Comparison of ENCODE assay signal across 20 mouse cellular contexts in the genomic region with DNA sequence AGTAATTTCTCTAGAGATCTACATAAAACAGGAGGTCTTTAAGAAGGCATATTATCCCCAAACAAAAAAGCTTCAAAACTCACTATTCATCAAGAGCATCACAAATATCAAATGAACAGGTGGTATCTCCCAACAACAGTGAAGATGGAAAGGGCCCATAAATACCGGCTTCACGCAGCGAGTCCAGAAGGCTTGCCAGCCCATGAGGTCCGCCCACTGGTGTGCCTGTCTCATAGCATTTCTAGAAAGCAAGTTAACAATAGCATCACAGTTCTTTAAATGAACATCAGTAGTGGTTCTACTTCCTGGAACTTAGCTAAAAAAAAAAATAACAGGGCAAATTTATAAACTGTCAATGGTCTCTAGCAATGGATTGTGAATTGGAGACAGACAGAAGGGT. TPM values are rescaled to one million over a fixed set of nuclear protein-coding genes. Genes with fewer than 3 reads are reported as not detected.
A peak's percentile ranks its signal among the peaks of the same experiment; 100 is the strongest.
DNase-seq lines count a peak whose midpoint lies in the region; ATAC-seq lines count a peak whose summit lies in the region.
"Had no signal": no experiment of that assay in that cellular context is flagged by ENCODE, and none has a peak within 500 bp of the region (broad histone marks: within the 10 kb centered on the region; RNA-seq: fewer than 3 reads in every experiment).

No protein-coding gene starts in this region.

- 0 out of 2 replicates have a peak, but pooled peaks cover 3% of the 10 kb centered on the region for H3K9me3 ChIP-seq in hindbrain, embryonic 10.5 days
- H3K9me3 ChIP-seq in hindbrain, embryonic 16.5 days (ENCODE audit: control insufficient read depth, low read length) = no peaks in the 10 kb centered on the region
- H3K9me3 ChIP-seq: embryonic facial prominence, embryonic 15.5 days; heart, embryonic 10.5 days; limb, embryonic 15.5 days; liver, embryonic 15.5 days; midbrain, embryonic 13.5 days; neural tube, embryonic 12.5 days had no signal

- DNase-seq in heart, adult 11 months = peak; percentile 60
- DNase-seq in heart, adult 9 months (ENCODE audit: low spot score in 2 of 2) = no peak
- peak; percentile 71 for DNase-seq in brain, adult 2 months (ENCODE audit: low read depth, low spot score)
- DNase-seq in frontal cortex, postnatal 14 days (ENCODE audit: low spot score in 2 of 2) = peak; percentile 13 to 15
- DNase-seq in left cerebral cortex, postnatal 25 days (ENCODE audit: low spot score in 2 of 2) = peak; percentile 51 to 81
- DNase-seq in hindbrain, embryonic 10.5 days (ENCODE audit: low spot score) = no peak
- DNase-seq in adrenal gland, adult 8-10 months = no peak
- DNase-seq: B cell, adult 2 months; gastrocnemius, postnatal 36 days; kidney, adult 2 months; kidney, postnatal 10 days; thymus, postnatal 25 days had no signal

- H3K36me3 ChIP-seq in hindbrain, embryonic 10.5 days = no peaks in the 10 kb centered on the region
- no peaks in the 10 kb centered on the region for H3K36me3 ChIP-seq in hindbrain, embryonic 16.5 days (ENCODE audit: control insufficient read depth, insufficient read depth, low read length)
- H3K36me3 ChIP-seq: embryonic facial prominence, embryonic 15.5 days; heart, embryonic 10.5 days; limb, embryonic 15.5 days; liver, embryonic 15.5 days; midbrain, embryonic 13.5 days; neural tube, embryonic 12.5 days had no signal

- WGBS in hindbrain, embryonic 10.5 days = 95% methylated on average over 4 of the region's 4 CpGs
- WGBS in hindbrain, embryonic 16.5 days = 82% methylated on average over 4 of the region's 4 CpGs

- no peak for ATAC-seq in hindbrain, embryonic 16.5 days
- ATAC-seq: lung, postnatal 0 days; midbrain, embryonic 13.5 days had no signal

- H3K9ac ChIP-seq in hindbrain, embryonic 16.5 days (ENCODE audit: low read depth, low read length) = no peak overlapping the region
- H3K9ac ChIP-seq: embryonic facial prominence, embryonic 15.5 days; limb, embryonic 15.5 days; liver, embryonic 15.5 days; midbrain, embryonic 13.5 days; neural tube, embryonic 12.5 days had no signal

- H3K4me2 ChIP-seq in hindbrain, embryonic 16.5 days (ENCODE audit: low read length) = no peak overlapping the region
- H3K4me2 ChIP-seq: embryonic facial prominence, embryonic 15.5 days; limb, embryonic 15.5 days; liver, embryonic 15.5 days; midbrain, embryonic 13.5 days; neural tube, embryonic 12.5 days had no signal

- no peak overlapping the region for H3K4me3 ChIP-seq in hindbrain, embryonic 10.5 days
- H3K4me3 ChIP-seq in hindbrain, embryonic 16.5 days (ENCODE audit: low read length) = no peak overlapping the region
- H3K4me3 ChIP-seq: embryonic facial prominence, embryonic 15.5 days; heart, embryonic 10.5 days; limb, embryonic 15.5 days; liver, embryonic 15.5 days; midbrain, embryonic 13.5 days; neural tube, embryonic 12.5 days had no signal

- H3K4me1 ChIP-seq in hindbrain, embryonic 10.5 days (replicated peaks) = no peaks in the 10 kb centered on the region
- H3K4me1 ChIP-seq in hindbrain, embryonic 16.5 days (ENCODE audit: control insufficient read depth, insufficient read depth, low read depth, low read length) = no peaks in the 10 kb centered on the region
- H3K4me1 ChIP-seq: embryonic facial prominence, embryonic 15.5 days; limb, embryonic 15.5 days; midbrain, embryonic 13.5 days; neural tube, embryonic 12.5 days had no signal

- no peak overlapping the region for H3K27ac ChIP-seq in hindbrain, embryonic 10.5 days
- no peak overlapping the region for H3K27ac ChIP-seq in hindbrain, embryonic 16.5 days (ENCODE audit: low read depth, low read length)
- H3K27ac ChIP-seq: embryonic facial prominence, embryonic 15.5 days; limb, embryonic 15.5 days; liver, embryonic 15.5 days; midbrain, embryonic 13.5 days; neural tube, embryonic 12.5 days had no signal

- no peaks in the 10 kb centered on the region for H3K27me3 ChIP-seq in hindbrain, embryonic 10.5 days (ENCODE audit: insufficient read depth, poor library complexity, severe bottlenecking)
- H3K27me3 ChIP-seq in hindbrain, embryonic 16.5 days (replicated peaks; ENCODE audit: control insufficient read depth, insufficient read depth, low read length) = no peaks in the 10 kb centered on the region
- H3K27me3 ChIP-seq: embryonic facial prominence, embryonic 15.5 days; limb, embryonic 15.5 days; liver, embryonic 15.5 days; midbrain, embryonic 13.5 days; neural tube, embryonic 12.5 days had no signal

- intact Hi-C loops in left cerebral cortex, postnatal 25 days (cut with DNase I) = no loop called here

RNA-seq across cellular contexts. Expression of gene Bfsp1, which starts 19.0 kb away (rescaled TPM):
- under 1 TPM; 0.69 to 0.87 TPM for total RNA-seq in left cerebral cortex, postnatal 25 days (2021)
- polyA plus RNA-seq in hindbrain, embryonic 10.5 days (2016; fragmentation: Nextera tagmentation; extraction: Ambion mirVana) = 0.45 and 1.0 TPM in 2 replicates
- 1 to 10 TPM in 3 of 4 experiments, under 1 TPM in 1; 0.49 to 1.4 (median 1.1) TPM for total RNA-seq in adrenal gland, adult 8-10 months (2022)
- polyA plus RNA-seq in hindbrain, embryonic 16.5 days (2015; fragmentation: Nextera tagmentation; extraction: Ambion mirVana) = 0.85 and 2.0 TPM in 2 replicates

RNA-seq across cellular contexts. Expression of gene Dstn, which starts 33.1 kb away (rescaled TPM):
- total RNA-seq in left cerebral cortex, postnatal 25 days (2021) = 100 to 1,000 TPM; 171 to 186 TPM
- polyA plus RNA-seq in hindbrain, embryonic 10.5 days (2016; fragmentation: Nextera tagmentation; extraction: Ambion mirVana) = 327 and 368 TPM in 2 replicates
- total RNA-seq in adrenal gland, adult 8-10 months (2022) = 100 to 1,000 TPM; 210 to 277 (median 238) TPM
- polyA plus RNA-seq in hindbrain, embryonic 16.5 days (2015; fragmentation: Nextera tagmentation; extraction: Ambion mirVana) = 431 and 440 TPM in 2 replicates

Comparison
In these comparisons a context has a peak if more than half of its experiments do, and no peak if none do; other contexts are left out.
1. DNase-seq: peak in heart, adult 11 months (single experiment), brain, adult 2 months (single experiment), frontal cortex, postnatal 14 days (2 of 2) and left cerebral cortex, postnatal 25 days (2 of 2); none in heart, adult 9 months (0 of 2), hindbrain, embryonic 10.5 days (single experiment) and adrenal gland, adult 8-10 months (single experiment).